Mouse (Mus musculus): ENCODE measurements around the gene Acbd7.

Gene Acbd7

DNA sequence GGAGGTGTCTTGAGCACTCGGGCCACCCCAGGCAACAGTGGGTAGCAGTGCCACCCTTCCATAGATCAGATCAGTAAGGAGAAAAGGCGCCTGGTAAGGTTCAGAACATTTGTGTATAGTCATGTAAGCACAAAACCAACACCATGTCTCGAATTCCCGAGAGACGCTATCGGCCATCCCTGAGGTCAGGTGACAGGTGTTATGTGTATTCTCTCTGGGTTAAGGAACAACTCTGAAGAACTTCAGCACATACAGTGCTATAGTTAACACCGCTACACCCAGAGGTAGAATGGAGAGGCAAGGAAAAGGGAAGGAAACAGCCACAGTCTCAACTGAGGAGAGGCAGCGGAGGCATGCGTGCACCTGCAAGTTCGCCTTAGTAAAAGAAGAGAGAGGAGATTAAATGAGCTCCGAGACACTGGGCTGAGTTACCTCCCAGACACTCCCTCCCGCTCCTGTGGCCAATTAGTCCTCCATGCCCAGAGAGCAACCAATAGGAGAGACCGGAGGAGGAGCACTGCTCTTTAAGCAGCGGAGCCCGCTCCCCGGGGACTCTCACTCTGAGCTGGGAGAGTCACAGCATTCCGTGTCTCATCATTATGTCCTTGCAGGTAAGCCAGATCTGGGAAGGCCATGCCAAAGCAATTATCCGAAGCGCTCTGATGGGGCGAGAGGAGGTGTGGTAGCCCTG, at the start of gene Acbd7:
Acbd7 (plus strand) TSS at position 558 of the 691 bp plus-strand sequence.
- no peak for DNase-seq (ENCODE audit: low read depth)

DNA sequence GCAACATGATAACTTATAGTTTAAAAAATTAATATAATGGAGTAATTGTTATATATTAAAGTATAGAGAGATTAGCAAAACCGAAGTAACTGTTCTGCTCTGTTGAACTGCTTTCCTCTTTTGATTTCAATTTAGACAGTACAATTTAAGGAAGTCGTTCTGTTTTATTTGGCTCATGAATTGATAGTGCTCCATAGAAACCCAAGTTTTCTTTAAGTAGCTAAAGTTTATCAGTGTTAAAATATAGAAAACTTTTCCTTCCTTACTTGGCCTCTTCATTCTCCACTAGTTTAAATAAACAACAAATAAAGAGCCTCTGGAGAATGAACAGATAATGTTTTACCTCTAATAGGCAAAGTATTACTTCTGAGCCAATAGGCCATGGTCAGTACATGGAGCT, 49.7 kb upstream of the Acbd7 start:
- no peak for DNase-seq (ENCODE audit: low read depth)

DNA sequence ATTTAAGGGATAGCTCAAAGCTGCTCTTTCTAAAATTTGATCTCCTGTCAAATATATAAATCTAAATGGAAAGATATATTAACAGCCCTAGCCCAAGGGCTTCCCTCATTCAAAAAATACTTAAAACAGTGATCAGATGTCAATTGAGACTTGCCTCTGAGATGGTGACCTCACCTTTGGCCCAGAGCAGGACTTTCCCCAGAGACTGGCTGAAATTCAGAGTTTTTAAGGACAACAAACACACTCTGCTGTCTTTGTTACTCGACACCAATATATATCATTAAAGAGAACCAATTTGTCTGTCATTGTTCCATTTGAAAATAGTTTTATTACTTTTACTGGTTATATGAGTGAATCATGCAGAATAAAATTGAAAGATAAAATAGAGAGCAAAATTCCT, 46.4 kb upstream of the Acbd7 start:
- no peak for DNase-seq (ENCODE audit: low read depth)

DNA sequence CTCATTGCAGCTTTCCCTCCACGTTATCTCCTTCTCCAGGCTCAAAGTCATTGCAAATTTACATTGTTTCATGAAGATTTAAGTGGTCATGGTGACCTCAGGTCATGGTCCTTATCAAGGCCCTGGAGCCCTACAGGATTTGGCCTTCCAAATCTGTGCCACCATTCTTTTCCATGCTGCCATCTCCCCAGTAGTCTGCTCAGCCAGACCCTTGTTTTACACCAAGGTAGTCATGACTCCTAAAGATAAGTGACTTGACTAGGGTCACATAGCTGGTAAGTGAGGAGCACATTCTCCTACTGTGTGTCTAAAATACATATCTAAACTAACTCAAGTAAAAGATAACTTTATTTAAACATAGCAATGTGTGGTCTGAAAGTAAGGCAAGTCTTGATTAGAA, 43.8 kb upstream of the Acbd7 start:
- no peak for DNase-seq (ENCODE audit: low read depth)

DNA sequence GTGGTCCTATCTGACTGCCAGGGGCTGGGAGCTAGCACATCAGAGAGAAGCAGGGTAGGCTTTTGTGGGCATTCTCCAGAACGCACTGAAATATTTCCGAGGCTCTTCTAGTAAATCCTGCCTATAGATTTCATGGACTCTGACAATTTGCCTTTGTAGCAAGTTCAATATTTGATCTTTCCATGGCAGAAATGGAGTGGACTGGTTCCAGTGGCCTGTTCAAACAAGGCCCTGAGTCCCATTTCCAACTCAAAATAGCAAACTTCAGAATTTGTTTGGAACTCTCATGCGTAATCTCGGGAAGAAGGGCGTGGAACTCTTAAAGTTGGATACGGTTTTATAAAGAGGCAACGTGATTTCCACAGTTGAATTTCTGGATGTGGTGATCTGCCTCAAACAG, 40.1 kb upstream of the Acbd7 start:
- no peak for DNase-seq (ENCODE audit: low read depth)

DNA sequence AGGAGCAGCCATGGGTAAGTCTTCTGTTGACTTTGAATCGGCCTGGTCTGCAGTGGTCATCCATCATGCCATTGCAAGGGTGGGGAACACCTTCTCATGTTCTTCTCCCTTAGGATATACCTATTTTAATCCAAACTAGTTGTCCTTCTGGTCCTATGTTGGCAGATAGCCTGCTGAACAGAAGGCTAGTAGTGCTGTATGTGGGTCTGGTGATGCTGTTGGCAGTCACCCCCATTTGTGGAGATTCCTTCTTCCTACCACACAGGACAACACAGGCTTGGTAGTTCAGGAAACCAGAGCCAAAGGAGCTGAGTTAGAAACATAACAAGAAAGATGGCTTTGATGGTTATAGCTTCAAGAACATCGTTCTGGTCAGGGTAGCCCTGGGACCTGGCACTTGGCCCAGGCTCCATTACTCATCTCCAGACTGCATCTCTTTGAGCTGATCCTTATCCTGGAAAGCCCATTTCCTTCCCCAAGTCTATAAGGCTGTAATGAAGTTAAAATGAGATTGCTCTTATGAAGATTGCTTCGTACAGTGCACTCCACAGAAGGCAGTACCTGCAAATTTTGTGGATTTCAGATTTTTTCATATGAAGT, 30.4 kb upstream of the Acbd7 start:
- no peak for DNase-seq (ENCODE audit: low read depth)

DNA sequence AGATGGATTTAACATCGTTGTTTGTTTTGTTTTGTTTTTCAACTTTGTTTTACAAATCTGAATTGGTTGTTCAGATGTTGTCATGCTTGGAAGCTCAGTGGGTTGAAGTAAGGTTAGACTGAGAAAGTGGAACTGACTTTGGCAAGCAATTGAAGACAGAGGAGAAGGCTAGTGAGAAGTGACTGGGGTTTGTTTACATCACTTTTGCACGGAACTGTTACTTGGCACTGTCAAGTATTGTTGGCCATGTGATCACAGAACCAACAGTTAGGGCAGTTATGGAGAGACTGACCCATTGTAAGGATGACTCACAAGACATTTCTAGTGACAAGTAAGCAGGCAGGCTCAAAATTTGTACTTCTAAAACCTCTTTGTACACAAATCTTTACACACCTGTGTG, 12.8 kb upstream of the Acbd7 start:
- no peak for DNase-seq (ENCODE audit: low read depth)

DNA sequence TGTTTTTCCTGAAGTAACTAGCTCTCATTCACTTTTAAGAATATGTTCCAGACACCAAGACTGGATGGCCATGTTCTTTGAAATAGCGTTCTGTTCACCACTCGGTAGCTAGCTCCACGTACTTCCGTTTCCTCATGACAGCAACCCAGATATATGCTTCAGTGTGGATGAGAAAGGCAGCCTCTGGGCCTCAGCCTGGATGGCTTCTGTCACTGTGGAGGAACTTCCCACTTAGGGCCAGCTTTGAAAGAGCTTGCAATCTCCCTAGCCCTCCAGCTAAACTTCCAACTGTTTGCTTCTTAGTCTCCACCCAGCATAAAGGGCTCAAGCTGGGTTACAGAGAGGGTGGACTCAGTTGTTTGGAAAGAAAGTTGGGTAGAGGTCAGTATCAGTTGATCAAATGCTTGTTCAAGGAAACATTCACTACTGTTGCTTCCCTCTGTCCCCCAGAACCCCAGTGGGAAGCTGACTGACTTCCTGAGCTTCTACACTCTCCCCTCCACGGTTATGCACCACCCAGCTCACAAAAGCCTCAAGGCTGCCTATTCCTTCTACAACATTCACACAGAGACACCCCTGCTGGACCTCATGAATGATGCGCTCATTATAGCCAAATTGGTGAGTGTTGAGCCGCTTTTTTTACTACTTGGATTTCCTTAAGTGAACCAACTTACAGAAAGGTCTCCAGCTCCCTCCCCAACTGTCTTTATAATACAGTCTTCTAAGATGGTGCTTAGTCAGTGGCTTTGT, 11.4 kb upstream of the Acbd7 start:
- no peak for DNase-seq (ENCODE audit: low read depth)

DNA sequence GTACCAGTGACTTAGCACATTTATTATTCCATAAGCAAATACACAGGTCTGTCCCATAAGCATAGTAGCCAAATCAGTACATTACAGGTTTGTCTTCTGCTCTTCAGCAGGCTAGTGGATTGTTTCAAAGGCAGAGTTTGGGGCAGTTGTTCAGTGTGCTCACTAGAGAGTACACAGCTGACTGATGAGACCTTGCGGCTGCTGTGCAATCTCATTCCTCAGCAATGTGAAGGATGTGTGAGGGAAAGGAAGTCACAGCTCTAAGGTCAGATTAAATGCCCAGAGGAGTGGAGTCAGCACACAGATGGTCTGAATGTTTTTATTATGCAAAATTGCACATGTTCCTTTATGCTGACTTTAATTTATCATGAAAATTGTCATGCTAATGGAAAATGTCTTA, 9.4 kb upstream of the Acbd7 start:
- no peak for DNase-seq (ENCODE audit: low read depth)

DNA sequence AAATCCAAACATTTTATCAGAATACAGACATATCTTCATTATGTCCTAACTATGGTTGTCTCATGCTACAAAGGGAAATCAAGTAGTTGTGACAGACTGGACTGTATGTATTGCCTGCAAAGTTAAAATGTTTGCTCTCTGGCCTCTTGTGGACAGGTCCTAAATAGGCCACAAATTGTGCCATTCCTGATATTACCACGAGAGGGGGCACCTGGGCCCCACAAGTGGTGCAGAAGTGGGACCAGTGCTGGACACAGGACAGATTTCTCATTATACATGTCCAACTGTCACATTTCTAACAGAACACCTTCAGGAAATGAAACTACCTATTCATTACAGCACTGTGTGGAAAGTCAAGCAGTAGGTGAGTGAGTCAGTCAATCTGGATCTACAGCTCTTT, 8.6 kb upstream of the Acbd7 start:
- DNase-seq (ENCODE audit: low read depth), result no peak

DNA sequence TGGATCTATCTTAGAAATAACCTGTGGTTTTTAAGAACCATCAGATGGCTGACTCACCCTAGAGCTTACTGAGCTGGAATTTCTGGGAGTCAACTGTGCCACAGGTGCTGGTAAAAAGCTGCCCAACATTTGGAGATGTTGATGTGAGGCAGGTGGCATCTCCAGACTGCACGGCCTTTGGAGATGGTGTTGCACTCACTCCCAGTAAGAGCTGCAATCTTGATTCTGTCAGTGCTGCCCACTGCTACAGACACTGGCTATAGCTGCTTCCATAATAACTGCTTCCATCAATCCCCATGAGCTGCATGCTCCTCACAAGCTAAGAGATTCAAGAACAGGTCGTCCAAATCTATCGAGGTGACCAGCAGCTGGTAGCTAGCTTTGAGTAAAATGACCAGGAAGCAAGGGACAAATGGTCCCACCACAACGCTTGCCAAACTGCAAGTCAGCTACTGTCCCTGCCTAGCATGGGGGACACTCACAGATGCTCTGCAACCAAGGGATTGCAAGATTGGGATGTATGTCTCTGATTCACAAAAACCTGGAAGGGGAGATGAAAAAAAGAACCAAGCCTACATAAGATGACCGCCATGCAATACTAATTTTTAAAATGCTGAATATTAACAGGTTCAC, 4.8 kb upstream of the Acbd7 start:
- DNase-seq (ENCODE audit: low read depth), result no peak

DNA sequence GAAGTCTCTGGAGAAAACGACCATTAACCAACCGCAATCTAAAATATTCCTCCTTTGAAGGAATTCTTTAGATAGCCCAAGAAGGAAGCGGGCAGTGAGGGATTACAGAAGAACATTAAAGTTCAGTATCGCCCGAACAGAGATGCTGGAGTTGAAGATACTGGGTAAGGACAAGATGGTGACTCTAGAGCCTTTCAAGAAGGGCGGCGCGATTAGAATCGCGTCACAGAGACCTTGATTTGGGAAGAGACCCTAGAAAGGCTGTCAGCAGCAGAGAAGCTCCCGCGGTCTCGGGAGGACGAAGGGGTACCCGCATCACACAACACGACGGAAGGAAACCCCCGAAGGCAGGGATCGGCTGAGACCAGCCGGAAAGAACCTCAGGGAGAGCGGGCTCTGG, 3.9 kb upstream of the Acbd7 start:
- peak; percentile 6 for DNase-seq (ENCODE audit: low read depth)

DNA sequence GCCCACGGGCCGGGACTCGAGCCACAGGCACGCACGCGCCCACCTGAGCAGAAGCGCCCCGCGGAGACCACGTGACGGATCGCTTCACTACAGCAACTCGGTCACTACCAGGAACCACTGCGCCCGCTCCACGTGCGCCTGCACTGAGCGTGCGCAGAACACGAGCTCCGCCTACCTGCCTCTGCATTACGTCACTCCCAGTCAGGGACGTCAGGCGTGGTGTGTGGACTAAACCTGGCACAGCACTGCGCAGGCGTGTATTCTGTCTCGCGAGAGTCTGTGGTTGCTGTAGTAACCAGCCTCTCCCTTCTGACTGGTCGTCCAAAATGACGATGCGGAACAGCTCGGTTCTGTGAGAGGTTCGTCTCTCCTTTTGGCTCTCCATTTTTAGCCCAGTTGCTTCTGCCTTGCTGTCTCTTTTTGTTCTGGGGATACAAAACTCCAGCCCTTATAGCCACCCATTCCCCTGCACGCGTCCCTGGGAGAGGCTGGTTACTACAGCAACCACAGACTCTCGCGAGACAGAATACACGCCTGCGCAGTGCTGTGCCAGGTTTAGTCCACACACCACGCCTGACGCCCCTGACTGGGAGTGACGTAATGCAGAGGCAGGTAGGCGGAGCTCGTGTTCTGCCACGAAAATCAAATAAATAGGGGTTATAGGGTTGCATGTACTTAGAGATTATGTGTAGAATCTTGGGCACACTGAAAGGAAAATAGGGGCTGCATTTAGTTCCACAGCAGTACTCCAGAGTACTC, 3.3 kb upstream of the Acbd7 start, which contains the start of gene Rpp38:
Rpp38 (minus strand) TSS at position 160 of the 759 bp plus-strand sequence.
- DNase-seq (ENCODE audit: low read depth), result peak; percentile 95

DNA sequence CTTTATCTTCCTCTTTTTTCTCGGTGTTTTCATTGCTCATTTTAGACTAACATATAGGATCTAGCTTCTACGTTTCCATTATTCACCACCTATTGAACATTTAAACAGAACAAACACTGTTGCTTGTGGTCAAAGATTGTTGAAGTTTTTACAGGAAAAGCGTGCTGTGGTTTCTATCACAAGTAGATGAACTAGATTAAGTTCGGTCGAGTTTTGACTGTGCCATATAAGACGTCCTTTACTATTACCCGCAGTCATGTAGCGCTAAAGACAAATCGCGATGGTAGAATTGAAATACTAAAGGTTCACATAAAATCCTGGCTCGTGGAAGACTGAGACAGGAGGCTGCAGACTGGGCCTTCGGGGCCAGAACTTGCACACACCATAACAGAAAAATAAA, 2.2 kb upstream of the Acbd7 start:
- DNase-seq (ENCODE audit: low read depth), result no peak

DNA sequence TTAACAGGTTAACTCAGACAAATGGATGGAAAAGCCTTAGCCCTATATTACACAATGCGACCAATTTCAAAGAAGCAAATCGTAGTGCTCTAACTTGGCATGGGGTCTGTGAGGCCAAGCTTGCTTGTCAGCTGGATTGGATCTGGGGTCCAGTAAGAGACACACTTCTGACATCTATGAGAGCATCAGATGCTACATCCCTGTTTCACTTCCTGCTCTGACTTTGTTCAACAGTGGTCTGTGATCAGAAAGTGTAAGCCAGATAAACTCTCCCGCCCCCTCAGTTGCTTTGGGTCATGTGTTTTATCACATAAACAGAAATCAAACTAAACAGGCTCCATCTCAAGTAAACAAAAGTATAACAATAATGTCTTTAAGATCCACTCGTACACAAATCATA, 12.5 kb downstream of the Acbd7 start:
- DNase-seq (ENCODE audit: low read depth), result no peak

DNA sequence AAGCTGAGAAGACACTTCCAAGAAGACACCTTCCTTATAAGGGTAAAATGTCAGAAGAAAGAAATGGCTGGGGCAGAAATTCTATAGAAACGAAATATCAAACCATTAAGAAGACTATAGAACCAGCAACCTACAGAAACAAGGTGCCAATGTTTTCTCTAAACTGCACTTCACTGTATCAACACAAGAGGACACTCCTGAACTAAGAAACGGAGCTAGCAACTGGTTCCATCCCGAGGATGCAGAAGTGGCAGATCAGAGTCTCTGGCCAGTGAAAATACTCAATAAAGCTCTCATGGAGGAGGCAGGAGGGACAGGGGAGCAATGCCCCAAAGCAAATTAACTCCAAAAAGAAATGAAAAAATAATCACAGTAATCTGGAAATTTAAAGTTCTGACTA, 13.0 kb downstream of the Acbd7 start:
- DNase-seq (ENCODE audit: low read depth), result peak; percentile 17

DNA sequence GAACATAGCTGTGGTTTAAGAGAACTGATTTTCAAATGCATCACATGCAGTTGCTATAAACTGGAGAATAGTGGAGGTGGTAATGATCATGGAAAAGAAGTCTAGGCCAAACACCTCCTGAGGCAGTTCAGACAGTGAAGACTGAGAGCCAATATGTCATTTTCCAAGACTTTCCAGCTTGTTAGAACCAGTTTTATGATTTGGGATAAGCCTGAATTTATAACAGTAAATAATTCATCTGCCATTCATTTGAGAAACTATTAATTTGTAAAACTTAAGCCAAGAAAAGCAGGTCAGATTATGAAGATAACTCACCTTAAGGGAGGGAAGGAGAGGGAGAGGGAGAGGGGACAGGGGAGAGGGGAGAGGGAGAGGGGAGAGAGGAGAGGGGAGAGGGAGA, 17.2 kb downstream of the Acbd7 start:
- no peak for DNase-seq (ENCODE audit: low read depth)

DNA sequence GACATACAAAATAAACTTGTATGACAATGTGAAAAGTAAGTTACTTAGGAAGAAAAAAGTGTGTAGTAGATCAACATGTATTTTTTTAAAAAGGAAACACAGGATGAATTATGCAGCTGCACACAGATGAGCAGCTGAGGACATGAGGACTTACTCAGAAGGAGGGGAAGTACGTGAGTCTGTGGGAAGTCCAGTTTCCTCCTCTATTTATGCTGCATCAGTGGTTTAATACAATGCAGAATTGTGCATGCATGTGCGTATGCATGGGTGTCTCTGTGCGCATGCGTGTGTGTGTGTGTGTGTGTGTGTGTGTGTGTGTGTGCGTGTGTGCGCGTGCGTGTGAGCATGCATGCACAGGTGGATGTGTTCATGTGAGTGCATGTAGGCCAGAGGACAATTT, 19.8 kb downstream of the Acbd7 start:
- no peak for DNase-seq (ENCODE audit: low read depth)

DNA sequence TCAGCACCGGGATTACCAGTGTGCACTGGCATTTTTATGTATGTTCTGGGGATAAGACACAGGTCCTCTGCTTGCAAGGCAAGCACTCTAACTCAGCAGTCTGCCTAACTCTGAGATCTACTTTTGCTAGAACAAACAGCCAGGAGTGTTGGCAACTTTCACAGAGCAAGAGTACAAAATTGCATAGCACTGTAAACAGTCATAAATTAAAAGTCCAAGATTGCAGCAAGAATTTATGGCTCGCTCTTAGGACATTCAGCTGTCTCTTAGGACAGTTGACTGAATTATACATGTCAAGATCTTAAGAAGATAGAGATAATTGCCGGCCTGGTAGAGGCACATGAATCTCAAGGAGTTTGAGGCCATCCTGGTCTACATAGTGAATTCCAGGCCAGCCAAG, 20.3 kb downstream of the Acbd7 start:
- no peak for DNase-seq (ENCODE audit: low read depth)

DNA sequence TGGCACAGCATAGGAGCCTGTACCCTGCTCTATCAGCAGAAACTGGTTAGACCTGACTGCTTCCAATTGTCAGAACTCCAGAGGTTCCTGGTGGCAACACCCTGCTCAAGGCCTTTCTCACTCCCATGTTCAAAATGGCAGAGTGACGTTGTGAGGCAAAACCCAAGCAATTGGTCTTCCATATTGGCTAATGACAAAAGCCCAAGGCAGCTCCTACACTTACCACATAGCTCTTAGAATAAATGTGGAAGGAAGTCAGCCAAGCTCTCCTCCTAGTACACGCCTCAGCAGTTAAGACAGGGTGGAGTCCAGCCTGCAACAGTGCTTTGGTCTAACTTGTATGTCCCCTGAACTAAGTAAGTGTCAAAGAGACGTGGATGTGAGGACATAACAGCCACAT, 21.9 kb downstream of the Acbd7 start:
- DNase-seq (ENCODE audit: low read depth), result no peak

DNA sequence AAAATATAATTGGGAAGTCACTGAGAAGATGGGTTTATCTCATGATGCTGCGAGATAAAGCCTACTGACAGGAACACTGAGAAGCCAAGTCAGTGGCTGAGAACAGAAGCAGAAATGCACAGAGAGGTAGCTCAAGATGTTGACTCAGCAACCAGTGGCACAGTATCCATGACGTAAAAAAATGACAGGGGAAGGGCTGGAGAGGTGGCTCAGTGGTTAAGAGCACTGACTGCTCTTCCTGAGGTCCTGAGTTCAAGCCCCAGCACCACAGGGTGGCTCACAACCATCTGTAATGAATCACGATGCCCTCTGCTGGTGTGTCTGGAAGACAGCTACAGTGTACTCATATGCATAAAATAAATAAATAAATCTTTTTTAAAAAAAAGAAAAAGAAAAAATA, 25.1 kb downstream of the Acbd7 start:
- DNase-seq (ENCODE audit: low read depth), result no peak

DNA sequence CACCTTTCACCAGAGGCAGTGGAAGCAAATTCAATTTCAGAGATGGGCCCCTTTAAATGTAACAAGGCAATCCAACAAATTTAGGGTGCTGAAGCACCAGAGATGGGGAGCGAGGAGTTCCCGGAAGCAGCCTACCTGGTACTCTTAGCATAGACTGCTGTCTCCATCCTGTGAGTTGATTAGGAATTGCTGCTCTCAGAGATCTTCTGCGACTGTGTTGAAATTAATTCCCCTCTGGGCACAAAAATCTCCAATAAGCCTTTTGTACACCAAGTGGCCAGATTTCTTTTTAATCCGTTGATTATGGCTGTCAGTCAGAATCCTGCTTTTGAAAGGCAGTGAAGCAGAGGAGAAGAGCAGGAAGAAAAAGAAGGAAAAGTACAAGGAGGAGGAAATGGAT, 29.2 kb downstream of the Acbd7 start:
- DNase-seq (ENCODE audit: low read depth), result no peak
